Mouse (Mus musculus): ENCODE measurements around the gene Tnfrsf11a. TPM values are rescaled to one million over a fixed set of nuclear protein-coding genes. Genes with fewer than 3 reads are reported as not detected.
"Not testable (repeated sequence)": the region's sequence is repeated elsewhere in the genome, so short reads cannot be mapped to it uniquely, and the experiment has no call there.

Gene Tnfrsf11a
- polyA plus RNA-seq, 1 experiment from 2014 or later, result 1.0 TPM

- Histone ChIP-seq H3K4me3 (replicated peaks; ENCODE audit: low read length) (no peak overlapping the region), H3K27me3 (ENCODE audit: control insufficient read depth, insufficient read depth, low read length) (no peaks in the 10 kb centered on the region), H3K4me1 (replicated peaks; ENCODE audit: control insufficient read depth, insufficient read depth, low read length) (no peaks in the 10 kb centered on the region), H3K27ac (no peak overlapping the region), H3K9me3 (ENCODE audit: control insufficient read depth, low read length) (no peaks in the 10 kb centered on the region), H3K4me2 (replicated peaks) (no peak overlapping the region), H3K9ac (no peak overlapping the region), H3K36me3 (replicated peaks; ENCODE audit: control insufficient read depth, insufficient read depth) (no peaks in the 10 kb centered on the region)
- DNase-seq (ENCODE audit: low spot score), result no peak
- WGBS, result 86% methylated on average over 6 of the region's 6 CpGs
- no peak for ATAC-seq (ENCODE audit: low FRiP score)
Observed at GRCm38 (mm10) chr1:105802941-105803340, 22.4 kb downstream of the Tnfrsf11a start.

GRCm38 (mm10) chr1:105804285-105804684 is 23.8 kb downstream of the Tnfrsf11a start:
- 85% methylated on average over 3 of the region's 3 CpGs for WGBS
- Histone ChIP-seq H3K9me3 (ENCODE audit: control insufficient read depth, low read length) (no peaks in the 10 kb centered on the region), H3K27me3 (ENCODE audit: control insufficient read depth, insufficient read depth, low read length) (no peaks in the 10 kb centered on the region), H3K4me3 (replicated peaks; ENCODE audit: low read length) (no peak overlapping the region), H3K4me1 (replicated peaks; ENCODE audit: control insufficient read depth, insufficient read depth, low read length) (no peaks in the 10 kb centered on the region), H3K36me3 (replicated peaks; ENCODE audit: control insufficient read depth, insufficient read depth) (no peaks in the 10 kb centered on the region), H3K4me2 (replicated peaks) (no peak overlapping the region), H3K27ac (no peak overlapping the region), H3K9ac (no peak overlapping the region)
- no peak for ATAC-seq (ENCODE audit: low FRiP score)
- no peak for DNase-seq (ENCODE audit: low spot score)

GRCm38 (mm10) chr1:105805565-105805964 is 25.0 kb downstream of the Tnfrsf11a start:
- no peaks in the 10 kb centered on the region for H3K9me3 ChIP-seq (ENCODE audit: control insufficient read depth, low read length)
- ATAC-seq (ENCODE audit: low FRiP score) (no peak), DNase-seq (ENCODE audit: low spot score) (no peak)
- no peaks in the 10 kb centered on the region for H3K27me3 ChIP-seq (ENCODE audit: control insufficient read depth, insufficient read depth, low read length)
- no peaks in the 10 kb centered on the region for H3K36me3 ChIP-seq (replicated peaks; ENCODE audit: control insufficient read depth, insufficient read depth)
- H3K4me2 ChIP-seq (replicated peaks), result no peak overlapping the region
- no peak overlapping the region for H3K9ac ChIP-seq
- 93% methylated on average over 4 of the region's 4 CpGs for WGBS
- no peak overlapping the region for H3K4me3 ChIP-seq (replicated peaks; ENCODE audit: low read length)
- H3K4me1 ChIP-seq (replicated peaks; ENCODE audit: control insufficient read depth, insufficient read depth, low read length), result no peaks in the 10 kb centered on the region
- H3K27ac ChIP-seq, result no peak overlapping the region

- Histone ChIP-seq H3K4me3 (replicated peaks; ENCODE audit: low read length) (no peak overlapping the region), H3K27ac (no peak overlapping the region), H3K36me3 (replicated peaks; ENCODE audit: control insufficient read depth, insufficient read depth) (no peaks in the 10 kb centered on the region), H3K27me3 (ENCODE audit: control insufficient read depth, insufficient read depth, low read length) (no peaks in the 10 kb centered on the region), H3K4me2 (replicated peaks) (no peak overlapping the region), H3K9me3 (ENCODE audit: control insufficient read depth, low read length) (no peaks in the 10 kb centered on the region), H3K9ac (no peak overlapping the region), H3K4me1 (replicated peaks; ENCODE audit: control insufficient read depth, insufficient read depth, low read length) (no peaks in the 10 kb centered on the region)
- WGBS, result 91% methylated on average over 10 of the region's 10 CpGs
- ATAC-seq (ENCODE audit: low FRiP score), result no peak
- no peak for DNase-seq (ENCODE audit: low spot score)
Observed at GRCm38 (mm10) chr1:105807028-105807722, 26.7 kb downstream of the Tnfrsf11a start.

- not testable (repeated sequence) for DNase-seq (ENCODE audit: low spot score); H3K36me3 ChIP-seq (replicated peaks; ENCODE audit: control insufficient read depth, insufficient read depth); H3K4me2 ChIP-seq (replicated peaks); H3K9ac ChIP-seq; H3K27ac ChIP-seq; H3K4me1 ChIP-seq (replicated peaks; ENCODE audit: control insufficient read depth, insufficient read depth, low read length); H3K27me3 ChIP-seq (ENCODE audit: control insufficient read depth, insufficient read depth, low read length); ATAC-seq (ENCODE audit: low FRiP score); H3K9me3 ChIP-seq (ENCODE audit: control insufficient read depth, low read length); H3K4me3 ChIP-seq (replicated peaks; ENCODE audit: low read length)
Observed at GRCm38 (mm10) chr1:105812027-105812426, 31.5 kb downstream of the Tnfrsf11a start.

GRCm38 (mm10) chr1:105812960-105813708 is 32.6 kb downstream of the Tnfrsf11a start:
- no peaks in the 10 kb centered on the region for H3K4me1 ChIP-seq (replicated peaks; ENCODE audit: control insufficient read depth, insufficient read depth, low read length)
- WGBS, result 75% methylated on average over 20 of the region's 20 CpGs
- H3K27me3 ChIP-seq (ENCODE audit: control insufficient read depth, insufficient read depth, low read length), result no peaks in the 10 kb centered on the region
- DNase-seq (ENCODE audit: low spot score) (no peak), ATAC-seq (ENCODE audit: low FRiP score) (no peak)
- H3K4me2 ChIP-seq (replicated peaks), result no peak overlapping the region
- no peak overlapping the region for H3K9ac ChIP-seq
- no peaks in the 10 kb centered on the region for H3K9me3 ChIP-seq (ENCODE audit: control insufficient read depth, low read length)
- no peak overlapping the region for H3K4me3 ChIP-seq (replicated peaks; ENCODE audit: low read length)
- H3K36me3 ChIP-seq (replicated peaks; ENCODE audit: control insufficient read depth, insufficient read depth), result no peaks in the 10 kb centered on the region
- H3K27ac ChIP-seq, result no peak overlapping the region

- H3K4me1 ChIP-seq (replicated peaks; ENCODE audit: control insufficient read depth, insufficient read depth, low read length), result no peaks in the 10 kb centered on the region
- DNase-seq (ENCODE audit: low spot score) (no peak), ATAC-seq (ENCODE audit: low FRiP score) (0 out of 2 replicates have a peak, but pooled peaks have one; percentile 40)
- no peaks in the 10 kb centered on the region for H3K27me3 ChIP-seq (ENCODE audit: control insufficient read depth, insufficient read depth, low read length)
- H3K9ac ChIP-seq, result no peak overlapping the region
- 75% methylated on average over 11 of the region's 11 CpGs for WGBS
- H3K4me2 ChIP-seq (replicated peaks), result no peak overlapping the region
- H3K4me3 ChIP-seq (replicated peaks; ENCODE audit: low read length), result no peak overlapping the region
- no peaks in the 10 kb centered on the region for H3K9me3 ChIP-seq (ENCODE audit: control insufficient read depth, low read length)
- no peaks in the 10 kb centered on the region for H3K36me3 ChIP-seq (replicated peaks; ENCODE audit: control insufficient read depth, insufficient read depth)
- H3K27ac ChIP-seq, result no peak overlapping the region
Observed at GRCm38 (mm10) chr1:105813709-105814061, 33.2 kb downstream of the Tnfrsf11a start.

- DNase-seq (ENCODE audit: low spot score) (no peak), ATAC-seq (ENCODE audit: low FRiP score) (no peak)
- H3K9me3 ChIP-seq (ENCODE audit: control insufficient read depth, low read length), result no peaks in the 10 kb centered on the region
- no peaks in the 10 kb centered on the region for H3K27me3 ChIP-seq (ENCODE audit: control insufficient read depth, insufficient read depth, low read length)
- WGBS, result 49% methylated on average over 14 of the region's 14 CpGs
- no peak overlapping the region for H3K9ac ChIP-seq
- H3K4me1 ChIP-seq (replicated peaks; ENCODE audit: control insufficient read depth, insufficient read depth, low read length), result no peaks in the 10 kb centered on the region
- no peak overlapping the region for H3K27ac ChIP-seq
- no peak overlapping the region for H3K4me2 ChIP-seq (replicated peaks)
- H3K4me3 ChIP-seq (replicated peaks; ENCODE audit: low read length), result no peak overlapping the region
- H3K36me3 ChIP-seq (replicated peaks; ENCODE audit: control insufficient read depth, insufficient read depth), result no peaks in the 10 kb centered on the region
Observed at GRCm38 (mm10) chr1:105814402-105815270, 34.1 kb downstream of the Tnfrsf11a start.

- Histone ChIP-seq H3K4me1 (replicated peaks; ENCODE audit: control insufficient read depth, insufficient read depth, low read length) (no peaks in the 10 kb centered on the region), H3K4me3 (replicated peaks; ENCODE audit: low read length) (no peak overlapping the region), H3K9me3 (ENCODE audit: control insufficient read depth, low read length) (no peaks in the 10 kb centered on the region), H3K36me3 (replicated peaks; ENCODE audit: control insufficient read depth, insufficient read depth) (no peaks in the 10 kb centered on the region), H3K27me3 (ENCODE audit: control insufficient read depth, insufficient read depth, low read length) (no peaks in the 10 kb centered on the region), H3K9ac (no peak overlapping the region), H3K27ac (no peak overlapping the region), H3K4me2 (replicated peaks) (no peak overlapping the region)
- 27% methylated on average over 2 of the region's 2 CpGs for WGBS
- 0 out of 2 replicates have a peak, but pooled peaks have one; percentile 21 for ATAC-seq (ENCODE audit: low FRiP score)
- no peak for DNase-seq (ENCODE audit: low spot score)
Observed at GRCm38 (mm10) chr1:105815310-105815709, 34.8 kb downstream of the Tnfrsf11a start.

All from hindbrain, embryonic 14.5 days (tissue).